Comparison of ENCODE assay signal across 27 mouse cellular contexts in genomic region chr2:31888871-31889270, GRCm38 (mm10). TPM values are rescaled to one million over a fixed set of nuclear protein-coding genes. Genes with fewer than 3 reads are reported as not detected.
DNase-seq lines count a peak whose midpoint lies in the region; ATAC-seq lines count a peak whose summit lies in the region.
"Had no signal": no experiment of that assay in that cellular context is flagged by ENCODE, and none has a peak within 500 bp of the region (broad histone marks: within the 10 kb centered on the region; RNA-seq: fewer than 3 reads in every experiment).

No protein-coding gene starts in this region.

- no peak overlapping the region for H3K4me2 ChIP-seq in embryonic facial prominence, embryonic 13.5 days
- 0 out of 2 replicates have a peak overlapping the region, but pooled peaks have one; percentile 13 for H3K4me2 ChIP-seq in neural tube, embryonic 12.5 days (replicated peaks)
- no peak overlapping the region for H3K4me2 ChIP-seq in neural tube, embryonic 15.5 days
- no peak overlapping the region for H3K4me2 ChIP-seq in embryonic facial prominence, embryonic 14.5 days (ENCODE audit: low read depth, low read length)
- H3K4me2 ChIP-seq: midbrain, embryonic 15.5 days had no signal

- no peaks in the 10 kb centered on the region for H3K36me3 ChIP-seq in embryonic facial prominence, embryonic 13.5 days
- H3K36me3 ChIP-seq in embryonic facial prominence, embryonic 10.5 days (replicated peaks), result no peaks in the 10 kb centered on the region
- H3K36me3 ChIP-seq in neural tube, embryonic 12.5 days, result no peaks in the 10 kb centered on the region
- no peaks in the 10 kb centered on the region for H3K36me3 ChIP-seq in neural tube, embryonic 15.5 days
- H3K36me3 ChIP-seq in embryonic facial prominence, embryonic 14.5 days (ENCODE audit: control insufficient read depth, insufficient read depth, low read length), result no peaks in the 10 kb centered on the region
- H3K36me3 ChIP-seq: forebrain, embryonic 10.5 days; limb, embryonic 10.5 days; midbrain, embryonic 15.5 days had no signal

- H3K4me1 ChIP-seq in embryonic facial prominence, embryonic 13.5 days, result peaks cover 30% of the 10 kb centered on the region
- peaks cover 43% of the 10 kb centered on the region for H3K4me1 ChIP-seq in embryonic facial prominence, embryonic 10.5 days
- peaks cover 15% of the 10 kb centered on the region for H3K4me1 ChIP-seq in neural tube, embryonic 12.5 days
- H3K4me1 ChIP-seq in neural tube, embryonic 15.5 days, result peaks cover 5% of the 10 kb centered on the region; the same call in 1 of the 2 replicates
- peaks cover 5% of the 10 kb centered on the region for H3K4me1 ChIP-seq in embryonic facial prominence, embryonic 14.5 days (ENCODE audit: control insufficient read depth, insufficient read depth, low read length)

- H3K4me3 ChIP-seq in embryonic facial prominence, embryonic 13.5 days, result no peak overlapping the region
- H3K4me3 ChIP-seq in embryonic facial prominence, embryonic 10.5 days, result no peak overlapping the region
- H3K4me3 ChIP-seq in neural tube, embryonic 12.5 days, result no peak overlapping the region
- H3K4me3 ChIP-seq in neural tube, embryonic 15.5 days (replicated peaks), result no peak overlapping the region
- no peak overlapping the region for H3K4me3 ChIP-seq in embryonic facial prominence, embryonic 14.5 days (ENCODE audit: low read depth, low read length)
- H3K4me3 ChIP-seq: forebrain, embryonic 10.5 days; heart, adult 2 months; limb, embryonic 10.5 days; midbrain, embryonic 15.5 days; myocyte had no signal

- peaks cover 66% of the 10 kb centered on the region for H3K27me3 ChIP-seq in embryonic facial prominence, embryonic 13.5 days
- peaks cover 68% of the 10 kb centered on the region for H3K27me3 ChIP-seq in embryonic facial prominence, embryonic 10.5 days (replicated peaks; ENCODE audit: low read depth, poor library complexity, severe bottlenecking)
- H3K27me3 ChIP-seq in neural tube, embryonic 12.5 days (replicated peaks), result peaks cover 55% of the 10 kb centered on the region
- peaks cover 53% of the 10 kb centered on the region for H3K27me3 ChIP-seq in neural tube, embryonic 15.5 days (replicated peaks)
- peaks cover 31% of the 10 kb centered on the region for H3K27me3 ChIP-seq in embryonic facial prominence, embryonic 14.5 days (replicated peaks; ENCODE audit: control insufficient read depth, insufficient read depth, low read length)

- WGBS in embryonic facial prominence, embryonic 13.5 days, result 27% methylated on average over 1 of the region's 1 CpGs
- whole genome bisulfite sequencing in embryonic facial prominence, embryonic 10.5 days, result 56% methylated on average over 1 of the region's 1 CpGs
- WGBS in neural tube, embryonic 12.5 days, result 79% methylated on average over 1 of the region's 1 CpGs
- 57% methylated on average over 1 of the region's 1 CpGs for WGBS in neural tube, embryonic 15.5 days
- 63% methylated on average over 1 of the region's 1 CpGs for WGBS in embryonic facial prominence, embryonic 14.5 days

- DNase-seq in embryonic facial prominence, embryonic 10.5 days (ENCODE audit: low spot score), result no peak
- no peak for DNase-seq in embryonic facial prominence, embryonic 14.5 days (ENCODE audit: low spot score)
- peak; percentile 30 to 58 for DNase-seq in lung, postnatal 4 days
- no peak for DNase-seq in gastrocnemius, adult 18-20 months (ENCODE audit: low spot score)
- DNase-seq: adrenal gland, adult 2 months; cerebellum, adult 11-12 months; cerebellum, postnatal 14 days; gastrocnemius, postnatal 14 days; heart, adult 2 months; kidney, adult 9 months; kidney, postnatal 25 days; liver, postnatal 0 days; thymus, postnatal 14 days had no signal

- 0 out of 2 replicates have a peak overlapping the region, but pooled peaks have one; percentile 17 for H3K9ac ChIP-seq in embryonic facial prominence, embryonic 13.5 days
- no peak overlapping the region for H3K9ac ChIP-seq in neural tube, embryonic 12.5 days
- no peak overlapping the region for H3K9ac ChIP-seq in neural tube, embryonic 15.5 days (replicated peaks)
- 0 out of 2 replicates have a peak overlapping the region, but pooled peaks have one; percentile 25 for H3K9ac ChIP-seq in embryonic facial prominence, embryonic 14.5 days (ENCODE audit: low read depth, low read length)
- H3K9ac ChIP-seq: liver, postnatal 0 days; midbrain, embryonic 15.5 days had no signal

- no peak overlapping the region for H3K27ac ChIP-seq in embryonic facial prominence, embryonic 13.5 days
- no peak overlapping the region for H3K27ac ChIP-seq in embryonic facial prominence, embryonic 10.5 days (replicated peaks)
- no peak overlapping the region for H3K27ac ChIP-seq in neural tube, embryonic 12.5 days
- no peak overlapping the region for H3K27ac ChIP-seq in neural tube, embryonic 15.5 days (replicated peaks)
- no peak overlapping the region for H3K27ac ChIP-seq in embryonic facial prominence, embryonic 14.5 days (replicated peaks; ENCODE audit: low read depth, low read length)
- H3K27ac ChIP-seq: forebrain, embryonic 10.5 days; heart, adult 2 months; limb, embryonic 10.5 days; midbrain, embryonic 15.5 days had no signal

- ATAC-seq in embryonic facial prominence, embryonic 13.5 days (ENCODE audit: insufficient number of reproducible peaks, insufficient read depth, low FRiP score, low TSS enrichment, low read depth), result no peak
- no peak for ATAC-seq in neural tube, embryonic 12.5 days (ENCODE audit: low FRiP score, low read depth)
- no peak for ATAC-seq in neural tube, embryonic 15.5 days (ENCODE audit: low FRiP score)
- no peak for ATAC-seq in embryonic facial prominence, embryonic 14.5 days (ENCODE audit: low read depth)
- ATAC-seq in frontal cortex, adult (ENCODE audit: low TSS enrichment), result no peak
- ATAC-seq: inflammation-experienced regulatory T-cells, adult 6 months; liver, postnatal 0 days; midbrain, embryonic 15.5 days had no signal

- no peaks in the 10 kb centered on the region for H3K9me3 ChIP-seq in embryonic facial prominence, embryonic 13.5 days
- no peaks in the 10 kb centered on the region for H3K9me3 ChIP-seq in embryonic facial prominence, embryonic 10.5 days
- H3K9me3 ChIP-seq in neural tube, embryonic 12.5 days, result no peaks in the 10 kb centered on the region
- no peaks in the 10 kb centered on the region for H3K9me3 ChIP-seq in neural tube, embryonic 15.5 days (replicated peaks)
- H3K9me3 ChIP-seq in embryonic facial prominence, embryonic 14.5 days (ENCODE audit: control insufficient read depth, low read length), result no peaks in the 10 kb centered on the region
- H3K9me3 ChIP-seq: forebrain, embryonic 10.5 days; limb, embryonic 10.5 days; midbrain, embryonic 15.5 days had no signal

RNA-seq across cellular contexts. Expression of gene Lamc3, which starts 1.8 kb away (rescaled TPM):
- polyA plus RNA-seq in embryonic facial prominence, embryonic 13.5 days (2015; fragmentation: Nextera tagmentation; extraction: Ambion mirVana), result 2.6 and 3.9 TPM in 2 replicates
- 2.3 TPM in 2 replicates for polyA plus RNA-seq in embryonic facial prominence, embryonic 10.5 days (2016; fragmentation: Nextera tagmentation; extraction: Ambion mirVana)
- polyA plus RNA-seq in neural tube, embryonic 12.5 days (2016; fragmentation: Nextera tagmentation; extraction: Ambion mirVana), result 8.8 and 9.1 TPM in 2 replicates
- polyA plus RNA-seq in neural tube, embryonic 15.5 days (2015; fragmentation: Nextera tagmentation; extraction: Ambion mirVana), result 4.1 and 4.2 TPM in 2 replicates
- 2.0 and 2.2 TPM in 2 replicates for polyA plus RNA-seq in embryonic facial prominence, embryonic 14.5 days (2014; fragmentation: Nextera tagmentation; extraction: Ambion mirVana)
- under 1 TPM; 0.16 to 0.33 TPM for total RNA-seq in gastrocnemius, adult 18-20 months (2021)
- total RNA-seq: CH12.LX; hematopoietic stem cell, adult 5-6 weeks; megakaryocyte, adult 5-6 weeks; MEL had no signal
- polyA plus RNA-seq: inflammation-experienced regulatory T-cells, adult 6 months had no signal

RNA-seq across cellular contexts. Expression of gene Fibcd1, which starts 43.1 kb away (rescaled TPM):
- 0.55 and 0.83 TPM in 2 replicates for polyA plus RNA-seq in embryonic facial prominence, embryonic 13.5 days (2015; fragmentation: Nextera tagmentation; extraction: Ambion mirVana)
- 0.17 and 0.35 TPM in 2 replicates for polyA plus RNA-seq in embryonic facial prominence, embryonic 10.5 days (2016; fragmentation: Nextera tagmentation; extraction: Ambion mirVana)
- 2.3 and 3.0 TPM in 2 replicates for polyA plus RNA-seq in neural tube, embryonic 12.5 days (2016; fragmentation: Nextera tagmentation; extraction: Ambion mirVana)
- 4.9 and 6.4 TPM in 2 replicates for polyA plus RNA-seq in neural tube, embryonic 15.5 days (2015; fragmentation: Nextera tagmentation; extraction: Ambion mirVana)
- 0.19 and 0.29 TPM in 2 replicates for polyA plus RNA-seq in embryonic facial prominence, embryonic 14.5 days (2014; fragmentation: Nextera tagmentation; extraction: Ambion mirVana)
- total RNA-seq in gastrocnemius, adult 18-20 months (2021), result under 1 TPM in 1 of 2 experiments, not detected in 1; 0.05 TPM
- total RNA-seq: adrenal gland, adult 2 months; gastrocnemius, postnatal 14 days; heart, adult 2 months; hematopoietic stem cell, adult 5-6 weeks; liver, adult 2 months; megakaryocyte, adult 5-6 weeks; MEL had no signal
- polyA plus RNA-seq: heart, adult 2 months; liver, adult 2 months; liver, postnatal 0 days had no signal

Comparison
In these comparisons a context has a peak if more than half of its experiments do, and no peak if none do; other contexts are left out.
1. H3K9ac ChIP-seq: peak in embryonic facial prominence, embryonic 13.5 days (single experiment) and embryonic facial prominence, embryonic 14.5 days (single experiment); none in neural tube, embryonic 12.5 days (single experiment) and neural tube, embryonic 15.5 days (single experiment).
2. DNase-seq: peak in lung, postnatal 4 days (2 of 2); none in embryonic facial prominence, embryonic 10.5 days (single experiment), embryonic facial prominence, embryonic 14.5 days (single experiment) and gastrocnemius, adult 18-20 months (single experiment).